Mouse (Mus musculus) heart, adult 2 months (tissue): ENCODE data around the gene Abca7. TPM values are rescaled to one million over a fixed set of nuclear protein-coding genes. Genes with fewer than 3 reads are reported as not detected.
A peak's percentile ranks its signal among the peaks of the same experiment; 100 is the strongest.

Experiments used
- DNase-seq, 2 experiments: peaks; one replicate each; pipeline ENCODE4 v3.0.0; 2021
- H3K27ac ChIP-seq: fragments of 200-600 bp; 2 replicates; pipeline ENCODE4 v1.8.1; 2022
- H3K27me3 ChIP-seq: fragments of 200-500 bp; 2 replicates; pipeline ENCODE4 v1.6.1; 2012; ENCODE audit warnings: mild to moderate bottlenecking, low read length, inconsistent platforms, mixed read lengths; ENCODE audit not compliant: control insufficient read depth, insufficient read depth
- H3K36me3 ChIP-seq: fragments of 200-500 bp; 2 replicates; pipeline ENCODE4 v1.6.1; 2012; ENCODE audit warnings: low read length, inconsistent platforms; ENCODE audit not compliant: control insufficient read depth, insufficient read depth
- H3K4me1 ChIP-seq: fragments of 200-500 bp; 2 replicates; pipeline ENCODE4 v1.6.1; 2011; ENCODE audit warnings: low read length; ENCODE audit not compliant: control insufficient read depth, insufficient read depth
- H3K4me3 ChIP-seq: fragments of 200-600 bp; 2 replicates; pipeline ENCODE4 v1.8.1; 2022
- H3K79me2 ChIP-seq: fragments of 200-500 bp; replicated peaks from 2 replicates; pipeline ENCODE4 v1.6.1; 2012; ENCODE audit warnings: mild to moderate bottlenecking, inconsistent platforms, low read length, moderate library complexity, mixed read lengths; ENCODE audit not compliant: control insufficient read depth, insufficient read depth
- H3K9ac ChIP-seq: fragments of 200-500 bp; 2 replicates; pipeline ENCODE4 v1.6.1; 2012; ENCODE audit warnings: low read depth, mild to moderate bottlenecking, control low read depth, inconsistent platforms, low read length, mixed read lengths
- CTCF ChIP-seq: fragments of 200-600 bp; IDR thresholded peaks from 2 replicates; pipeline ENCODE4 v1.8.1; 2022; ENCODE audit warnings: antibody characterized with exemption, mild to moderate bottlenecking, moderate library complexity
- EP300 ChIP-seq: fragments of 200-500 bp; IDR thresholded peaks from 2 replicates; pipeline ENCODE4 v1.6.1; 2011; ENCODE audit warnings: low read depth, low read length, control low read depth; ENCODE audit not compliant: insufficient read depth
- POLR2A ChIP-seq: fragments of 200-500 bp; IDR thresholded peaks from 2 replicates; pipeline ENCODE4 v1.6.1; 2011; ENCODE audit warnings: mild to moderate bottlenecking, low read depth, low read length, control low read depth; ENCODE audit not compliant: insufficient read depth
- WGBS: fragments of 180-500 bp; shearing (Covaris S2); methylation state at CpG from one replicate; pipeline ENCODE4 v1.1.7; 2018; 5-methylcytosine and 5-hydroxymethylcytosine counted together
- intact Hi-C: fragments of 180-260 bp; cut with DNase I; formaldehyde crosslinking; loops from one replicate; pipeline ENCODE4 v1.15.1; 2025
- polyA plus RNA-seq: library from polyadenylated mRNA; depleted of rRNA; stranded (reverse); fragments of >200 nt; gene quantifications from 2 replicates; pipeline ENCODE4 v1.2.3, GENCODE M21; 2012
- total RNA-seq, 2 experiments: library from RNA; stranded (reverse); gene quantifications; 2 replicates each; pipeline ENCODE4 v1.2.3; 2021

Gene Abca7
- total and polyA plus RNA-seq, 3 experiments = 6.6 to 9.2 (median 8.0) TPM

DNA sequence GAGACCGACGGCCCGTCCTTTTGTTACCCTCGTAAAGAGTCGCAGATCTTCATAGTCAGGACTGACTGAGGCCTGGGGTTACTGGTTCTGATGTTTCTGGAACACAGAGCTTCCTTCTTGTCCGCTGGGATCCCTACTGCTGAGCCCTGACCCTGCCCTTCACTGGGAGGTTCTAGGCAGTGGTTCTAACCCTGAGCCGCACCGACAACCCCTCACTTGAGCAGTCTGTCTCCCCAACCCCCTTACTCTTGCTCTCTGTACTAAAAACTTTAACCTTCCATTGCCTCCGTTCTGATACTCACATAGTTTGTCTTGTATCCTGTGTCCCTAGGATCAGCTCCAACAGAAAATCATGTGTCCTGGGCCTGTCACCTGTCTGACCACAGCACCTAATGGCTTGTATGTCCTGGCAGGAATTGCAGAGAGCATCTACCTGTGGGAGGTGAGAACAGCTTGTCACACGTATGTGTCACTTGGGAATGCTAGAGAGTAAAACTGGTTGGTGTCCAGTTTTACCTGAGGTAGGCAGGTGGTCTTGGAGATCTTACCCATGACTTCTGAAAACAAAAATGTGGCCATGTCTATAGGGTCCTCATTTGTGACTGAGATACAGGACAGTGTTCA lies 35.5 kb upstream of the Abca7 start:
- TF ChIP-seq POLR2A = no peak
- TF ChIP-seq EP300 = no peak
- no peak for TF ChIP-seq CTCF
- H3K9ac ChIP-seq = peak overlapping the region; percentile 72
- WGBS = 13% methylated on average over 10 of the region's 10 CpGs
- no peak for DNase-seq
- no peaks in the 10 kb centered on the region for H3K36me3 ChIP-seq
- H3K4me1 ChIP-seq = peaks cover 5% of the 10 kb centered on the region; the same call in 1 of the 2 replicates
- no peaks in the 10 kb centered on the region for H3K27me3 ChIP-seq
- H3K79me2 ChIP-seq = no peaks in the 10 kb centered on the region
- intact Hi-C loops = loop anchor here (1.0 to 2.0 kb wide), 2 partner anchors 23 to 180 kb away; partner anchors contain the start of gene Cbarp
- H3K4me3 ChIP-seq = peak overlapping the region; percentile 95
- no peak overlapping the region; the same call in 1 of the 2 replicates for H3K27ac ChIP-seq

DNA sequence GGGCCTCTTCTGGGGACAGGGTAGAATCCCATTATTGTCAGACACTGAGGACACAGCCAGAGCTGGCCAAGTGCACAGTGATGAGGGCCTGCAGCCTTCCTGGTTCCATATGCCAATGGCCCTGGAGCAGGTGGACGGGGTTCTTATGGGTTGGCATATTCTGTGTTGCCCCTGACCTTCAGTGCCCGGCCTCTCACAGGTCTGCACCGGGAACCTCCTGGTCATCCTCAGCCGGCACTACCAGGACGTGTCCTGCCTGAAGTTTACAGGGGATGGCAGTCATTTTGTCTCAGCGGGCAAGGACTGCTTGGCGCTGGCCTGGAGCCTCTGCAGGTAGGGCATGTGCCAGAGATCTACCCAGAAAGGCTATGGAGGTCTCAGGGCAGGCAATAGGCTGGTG lies 31.6 kb upstream of the Abca7 start:
- H3K9ac ChIP-seq = no peak overlapping the region
- 95% methylated on average over 7 of the region's 7 CpGs for WGBS
- intact Hi-C loops = no loop called here
- no peak overlapping the region for H3K27ac ChIP-seq
- no peaks in the 10 kb centered on the region for H3K36me3 ChIP-seq
- H3K4me1 ChIP-seq = peaks cover 4% of the 10 kb centered on the region; the same call in 1 of the 2 replicates
- no peak for DNase-seq
- H3K4me3 ChIP-seq = no peak overlapping the region
- H3K79me2 ChIP-seq = no peaks in the 10 kb centered on the region
- no peaks in the 10 kb centered on the region for H3K27me3 ChIP-seq
- no peak for TF ChIP-seq POLR2A
- no peak for TF ChIP-seq EP300
- TF ChIP-seq CTCF = no peak

- intact Hi-C loops = no loop called here
- Histone ChIP-seq H3K27ac (no peak overlapping the region), H3K79me2 (no peaks in the 10 kb centered on the region), H3K36me3 (no peaks in the 10 kb centered on the region), H3K27me3 (no peaks in the 10 kb centered on the region), H3K4me3 (no peak overlapping the region), H3K9ac (no peak overlapping the region), H3K4me1 (peaks cover 4% of the 10 kb centered on the region; the same call in 1 of the 2 replicates)
- no peak for DNase-seq
- WGBS = 81% methylated on average over 5 of the region's 5 CpGs
- TF ChIP-seq CTCF = no peak
- TF ChIP-seq EP300 = no peak
- no peak for TF ChIP-seq POLR2A
These were observed 31.0 kb upstream of the Abca7 start for GRCm38 (mm10) chr10:79965325-79965724.

DNA sequence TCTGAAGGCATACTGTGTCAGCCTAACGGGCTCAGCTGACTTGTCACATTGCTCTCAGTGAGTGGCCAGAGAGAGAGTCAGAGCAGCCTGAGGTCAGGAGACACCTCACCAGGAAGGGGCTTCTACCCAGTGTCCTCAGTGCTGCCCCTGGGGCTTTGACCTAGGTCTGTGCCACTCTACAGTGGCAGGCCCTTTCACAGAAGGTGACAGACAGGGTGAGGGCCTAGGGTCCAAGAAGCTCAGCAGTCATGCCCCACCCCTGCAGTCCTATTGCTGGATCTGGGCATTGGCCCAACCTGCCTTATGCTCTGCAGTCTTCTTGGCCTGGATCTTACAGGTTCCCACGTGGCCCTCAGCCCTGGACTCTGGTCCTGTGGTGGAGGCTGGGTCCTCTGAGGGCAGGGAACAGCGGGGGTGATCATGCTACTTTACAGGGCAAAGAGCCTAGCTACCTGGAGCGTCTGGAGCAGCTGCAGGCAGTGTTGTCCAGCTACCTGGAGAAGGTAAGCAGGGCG lies 29.4 kb upstream of the Abca7 start:
- H3K36me3 ChIP-seq = no peaks in the 10 kb centered on the region

GRCm38 (mm10) chr10:79968181-79968580 lies 28.1 kb upstream of the Abca7 start:
- 78% methylated on average over 1 of the region's 1 CpGs for WGBS
- H3K4me3 ChIP-seq = no peak overlapping the region
- intact Hi-C loops = no loop called here

More for the DNA sequence above, 29.4 kb upstream of the Abca7 start:
- intact Hi-C loops = no loop called here
- no peak overlapping the region for H3K9ac ChIP-seq
- TF ChIP-seq CTCF (no peak), EP300 (0 out of 2 replicates have a peak, but pooled peaks have one; percentile 27), POLR2A (no peak)
- 79% methylated on average over 5 of the region's 5 CpGs for WGBS
- H3K27ac ChIP-seq = peak overlapping the region; percentile 78
- peaks cover 7% of the 10 kb centered on the region for H3K27me3 ChIP-seq
- no peak overlapping the region for H3K4me3 ChIP-seq
- H3K79me2 ChIP-seq = no peaks in the 10 kb centered on the region
- peak in 1 of 2 experiments; percentile 73 for DNase-seq
- no peaks in the 10 kb centered on the region for H3K4me1 ChIP-seq

GRCm38 (mm10) chr10:79969124-79969568 lies 27.1 kb upstream of the Abca7 start:
- H3K36me3 ChIP-seq = no peaks in the 10 kb centered on the region
- H3K4me3 ChIP-seq = no peak overlapping the region
- intact Hi-C loops = no loop called here
- 33% methylated on average over 3 of the region's 3 CpGs for WGBS
- TF ChIP-seq POLR2A (no peak), EP300 (no peak), CTCF (no peak)
- H3K27ac ChIP-seq = no peak overlapping the region
- H3K4me1 ChIP-seq = no peaks in the 10 kb centered on the region
- peaks cover 7% of the 10 kb centered on the region for H3K27me3 ChIP-seq
- no peaks in the 10 kb centered on the region for H3K79me2 ChIP-seq
- no peak for DNase-seq
- H3K9ac ChIP-seq = no peak overlapping the region

More at GRCm38 (mm10) chr10:79968181-79968580, 28.1 kb upstream of the Abca7 start:
- DNase-seq = no peak
- H3K27ac ChIP-seq = no peak overlapping the region
- H3K79me2 ChIP-seq = no peaks in the 10 kb centered on the region
- H3K36me3 ChIP-seq = no peaks in the 10 kb centered on the region
- TF ChIP-seq CTCF (no peak), EP300 (no peak), POLR2A (no peak)
- no peaks in the 10 kb centered on the region for H3K4me1 ChIP-seq
- no peak overlapping the region for H3K9ac ChIP-seq
- peaks cover 7% of the 10 kb centered on the region for H3K27me3 ChIP-seq
